Mouse (Mus musculus) myocyte (in vitro differentiated cells): ENCODE measurements around the gene Hrg. TPM values are rescaled to one million over a fixed set of nuclear protein-coding genes. Genes with fewer than 3 reads are reported as not detected.
"Not testable (repeated sequence)": the region's sequence is repeated elsewhere in the genome, so short reads cannot be mapped to it uniquely, and the experiment has no call there.

Source experiments
- H3K27me3 ChIP-seq: one replicate; pipeline ENCODE4 v1.6.1; 2011; ENCODE audit not compliant: control insufficient read depth, insufficient read depth, insufficient read length
- H3K36me3 ChIP-seq: one replicate; pipeline ENCODE4 v1.6.1; 2011; ENCODE audit not compliant: control insufficient read depth, insufficient read depth
- H3K4me2 ChIP-seq: one replicate; pipeline ENCODE4 v1.6.1; 2011; ENCODE audit warnings: low read depth, control low read depth
- H3K4me3 ChIP-seq: one replicate; pipeline ENCODE4 v1.5.1; 2011; ENCODE audit warnings: mild to moderate bottlenecking, control low read depth, moderate library complexity
- H3K79me2 ChIP-seq: one replicate; pipeline ENCODE4 v1.6.1; 2011; ENCODE audit not compliant: control insufficient read depth, insufficient read depth
- H3ac ChIP-seq: one replicate; pipeline ENCODE4 v1.6.1; 2011; ENCODE audit not compliant: control insufficient read depth, insufficient read length
- CEBPB ChIP-seq: IDR thresholded peaks from 2 replicates; pipeline ENCODE4 v1.6.1; 2011; ENCODE audit warnings: mild to moderate bottlenecking, moderate library complexity; ENCODE audit not compliant: poor library complexity, insufficient read depth, severe bottlenecking
- E2F4 ChIP-seq: IDR thresholded peaks from one replicate; pipeline ENCODE4 v1.6.1; 2011; ENCODE audit warnings: mild to moderate bottlenecking, control low read depth, moderate library complexity; ENCODE audit not compliant: insufficient read depth
- MAX ChIP-seq: IDR thresholded peaks from one replicate; pipeline ENCODE4 v1.6.1; 2011; ENCODE audit warnings: low read depth, mild to moderate bottlenecking, control low read depth
- MYOD1 ChIP-seq, 3 experiments: IDR thresholded peaks; one replicate each; pipeline ENCODE4 v1.6.1; 2011; ENCODE audit warnings: control low read depth in 2 of 3, low read depth in 2 of 3, mild to moderate bottlenecking in 2 of 3, moderate library complexity in 1 of 3; ENCODE audit not compliant: insufficient read length in 2 of 3, control insufficient read depth in 1 of 3
- MYOG ChIP-seq, 3 experiments: IDR thresholded peaks; one replicate each; pipeline ENCODE4 v1.6.1; 2011; ENCODE audit warnings: control low read depth in 2 of 3, low read depth in 2 of 3, mild to moderate bottlenecking in 2 of 3; ENCODE audit not compliant: insufficient read length in 2 of 3, control insufficient read depth in 1 of 3, insufficient read depth in 1 of 3
- POLR2A ChIP-seq: IDR thresholded peaks from one replicate; pipeline ENCODE4 v1.6.1; 2011; ENCODE audit warnings: low read depth, mild to moderate bottlenecking, control low read depth, moderate library complexity; ENCODE audit not compliant: insufficient read length
- POLR2AphosphoS2 ChIP-seq: IDR thresholded peaks from one replicate; pipeline ENCODE4 v1.6.1; 2011; ENCODE audit warnings: low read depth, control low read depth; ENCODE audit not compliant: insufficient read length
- REST ChIP-seq: IDR thresholded peaks from one replicate; pipeline ENCODE4 v1.6.1; 2011; ENCODE audit warnings: mild to moderate bottlenecking, control low read depth, moderate library complexity; ENCODE audit not compliant: insufficient read depth, insufficient read length
- SRF ChIP-seq: IDR thresholded peaks from one replicate; pipeline ENCODE4 v1.6.1; 2011; ENCODE audit warnings: low read depth; ENCODE audit not compliant: control insufficient read depth, insufficient read length
- TCF12 ChIP-seq: IDR thresholded peaks from one replicate; pipeline ENCODE4 v1.6.1; 2011; ENCODE audit warnings: mild to moderate bottlenecking, control low read depth; ENCODE audit not compliant: poor library complexity, insufficient read depth, severe bottlenecking
- TCF3 ChIP-seq: IDR thresholded peaks from one replicate; pipeline ENCODE4 v1.6.1; 2011; ENCODE audit warnings: low read depth, control low read depth; ENCODE audit not compliant: insufficient read length
- USF1 ChIP-seq: IDR thresholded peaks from one replicate; pipeline ENCODE4 v1.6.1; 2011; ENCODE audit warnings: low read depth, mild to moderate bottlenecking, control low read depth, moderate library complexity
- polyA plus RNA-seq: library from polyadenylated mRNA; unstranded; fragments of >200 nt; fragmentation: generic; extraction: Trizol; gene quantifications from one replicate; pipeline ENCODE4 v1.2.1, GENCODE M21; 2012; ENCODE audit warnings: missing spikeins

The Hrg gene
- polyA plus RNA-seq, 1 experiment, result not detected

DNA sequence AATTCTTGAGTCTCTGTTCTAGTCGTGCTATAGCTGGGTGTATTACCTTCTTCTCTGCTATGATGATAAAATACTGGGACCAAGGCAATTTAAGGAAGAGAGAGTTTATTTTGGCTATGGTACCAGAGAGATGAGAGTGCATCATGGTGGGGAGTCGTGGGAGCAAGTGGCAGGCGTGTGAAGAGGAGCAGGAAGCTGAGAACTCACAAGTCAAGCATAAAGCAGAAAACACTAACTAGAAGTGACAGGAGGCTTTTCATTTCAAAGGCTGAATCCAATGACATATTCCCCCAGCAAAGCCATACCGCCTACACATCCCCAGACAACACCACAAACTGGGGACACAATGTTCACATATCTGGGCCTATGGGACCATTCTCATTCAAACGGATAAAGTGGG, 11.4 kb downstream of the Hrg start:
- no peak overlapping the region for H3ac ChIP-seq
- TF ChIP-seq REST (no peak), POLR2AphosphoS2 (no peak), SRF (no peak), USF1 (no peak), POLR2A (no peak), E2F4 (no peak), TCF3 (no peak), CEBPB (no peak), MYOD1 (IDR thresholded peaks at IDR 0.05; ENCODE audit: control insufficient read depth in 1 of 3, insufficient read length in 2 of 3, low read depth in 2 of 3) (no peak), TCF12 (no peak), MAX (no peak), MYOG (IDR thresholded peaks at IDR 0.05; ENCODE audit: control insufficient read depth in 1 of 3, insufficient read depth in 1 of 3, insufficient read length in 2 of 3, low read depth in 2 of 3) (no peak)
- no peak overlapping the region for H3K4me3 ChIP-seq
- no peak overlapping the region for H3K4me2 ChIP-seq
- H3K79me2 ChIP-seq, result no peaks in the 10 kb centered on the region
- no peaks in the 10 kb centered on the region for H3K36me3 ChIP-seq
- H3K27me3 ChIP-seq, result no peaks in the 10 kb centered on the region

DNA sequence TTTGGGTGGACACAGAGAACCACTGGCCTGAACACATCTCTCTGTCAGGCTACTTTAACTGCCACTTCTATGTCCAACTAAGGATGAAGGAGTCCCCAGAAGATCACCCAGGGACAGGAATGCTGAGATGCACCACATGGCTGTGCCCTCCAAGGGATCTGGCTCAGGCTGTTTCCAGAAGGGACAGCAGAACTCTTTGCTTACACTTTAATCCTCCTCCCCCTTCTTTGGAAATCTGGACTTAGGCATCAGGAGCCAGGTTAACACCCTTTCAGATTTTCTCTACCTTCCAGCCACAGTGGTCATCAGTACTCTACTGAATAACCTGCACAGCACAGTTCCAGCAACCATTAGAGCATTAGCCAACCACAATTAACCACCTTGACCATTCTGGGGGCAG, 12.4 kb downstream of the Hrg start:
- no peak overlapping the region for H3K4me2 ChIP-seq
- no peak overlapping the region for H3K4me3 ChIP-seq
- no peaks in the 10 kb centered on the region for H3K79me2 ChIP-seq
- no peaks in the 10 kb centered on the region for H3K27me3 ChIP-seq
- no peak overlapping the region for H3ac ChIP-seq
- no peaks in the 10 kb centered on the region for H3K36me3 ChIP-seq
- TF ChIP-seq POLR2AphosphoS2 (no peak), TCF12 (no peak), E2F4 (no peak), CEBPB (no peak), POLR2A (no peak), SRF (no peak), USF1 (no peak), MYOD1 (IDR thresholded peaks at IDR 0.05; ENCODE audit: control insufficient read depth in 1 of 3, insufficient read length in 2 of 3, low read depth in 2 of 3) (no peak), TCF3 (no peak)

GRCm38 (mm10) chr16:22967383-22968030, 16.6 kb downstream of the Hrg start:
- no peaks in the 10 kb centered on the region for H3K27me3 ChIP-seq

DNA sequence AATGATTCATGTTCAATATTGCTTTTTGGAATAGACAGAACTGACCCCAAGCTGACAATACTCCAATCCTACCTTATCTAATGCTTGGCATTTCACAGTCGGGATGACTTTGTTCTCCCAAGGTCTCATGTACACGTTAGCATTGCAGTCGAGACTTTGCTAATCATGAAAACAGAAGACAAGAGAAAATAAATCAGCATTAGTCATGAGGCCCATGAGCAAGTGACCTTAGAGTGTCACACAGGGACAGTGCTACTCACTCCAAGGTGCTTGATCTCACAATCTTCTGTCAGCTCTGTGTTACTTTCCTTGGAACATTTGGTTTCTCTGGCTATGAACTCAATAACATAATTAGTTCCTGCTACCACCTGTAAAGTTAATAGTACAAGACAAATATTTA, 46.1 kb downstream of the Hrg start:
- not testable (repeated sequence) for H3K4me3 ChIP-seq, H3K27me3 ChIP-seq, H3K4me2 ChIP-seq, H3K79me2 ChIP-seq, H3ac ChIP-seq, H3K36me3 ChIP-seq

More at GRCm38 (mm10) chr16:22967383-22968030, 16.6 kb downstream of the Hrg start:
- H3K4me3 ChIP-seq, result no peak overlapping the region
- no peaks in the 10 kb centered on the region for H3K36me3 ChIP-seq
- no peak overlapping the region for H3ac ChIP-seq
- TF ChIP-seq CEBPB (peak; percentile 27; the same call in 1 of the 2 replicates), MAX (no peak)
- no peak overlapping the region for H3K4me2 ChIP-seq
- no peaks in the 10 kb centered on the region for H3K79me2 ChIP-seq

Other genes starting within 250 kb of the Hrg start
- gene Crygs, start 139.5 kb upstream of the Hrg start, polyA plus RNA-seq, result not detected
- 9.3 TPM for gene Tbccd1, start 93.4 kb upstream of the Hrg start, polyA plus RNA-seq
- gene Dnajb11, start 93.2 kb upstream of the Hrg start, polyA plus RNA-seq, result 77.1 TPM
- not detected for gene Ahsg, start 59.8 kb upstream of the Hrg start, polyA plus RNA-seq
- 1.7 TPM for gene Fetub, start 32.7 kb upstream of the Hrg start, polyA plus RNA-seq
- gene Kng2, start 78.4 kb downstream of the Hrg start, polyA plus RNA-seq, result not detected
- gene Kng1, start 106.8 kb downstream of the Hrg start, polyA plus RNA-seq, result not detected
- 141 TPM for gene Eif4a2, start 156.4 kb downstream of the Hrg start, polyA plus RNA-seq
- 18.9 TPM for gene Rfc4, start 176.7 kb downstream of the Hrg start, polyA plus RNA-seq
- not detected for gene Adipoq, start 195.5 kb downstream of the Hrg start, polyA plus RNA-seq